Mouse (Mus musculus) thymus, adult 2 months (tissue): ENCODE results near the gene Acsbg1.

Experiments
- CTCF ChIP-seq: fragments of 200-500 bp; IDR thresholded peaks from 2 replicates; pipeline ENCODE4 v1.5.1; 2012; ENCODE audit warnings: mild to moderate bottlenecking, control low read depth, low read length, moderate library complexity, borderline replicate concordance; ENCODE audit not compliant: control insufficient read depth, poor library complexity, insufficient read depth; ENCODE audit errors: extremely low read depth
- POLR2A ChIP-seq: fragments of 200-500 bp; IDR thresholded peaks from 2 replicates; pipeline ENCODE4 v1.6.1; 2012; ENCODE audit warnings: mild to moderate bottlenecking, low read length, control low read depth, moderate library complexity; ENCODE audit not compliant: control insufficient read depth, poor library complexity, insufficient read depth; ENCODE audit errors: extremely low read depth

DNA sequence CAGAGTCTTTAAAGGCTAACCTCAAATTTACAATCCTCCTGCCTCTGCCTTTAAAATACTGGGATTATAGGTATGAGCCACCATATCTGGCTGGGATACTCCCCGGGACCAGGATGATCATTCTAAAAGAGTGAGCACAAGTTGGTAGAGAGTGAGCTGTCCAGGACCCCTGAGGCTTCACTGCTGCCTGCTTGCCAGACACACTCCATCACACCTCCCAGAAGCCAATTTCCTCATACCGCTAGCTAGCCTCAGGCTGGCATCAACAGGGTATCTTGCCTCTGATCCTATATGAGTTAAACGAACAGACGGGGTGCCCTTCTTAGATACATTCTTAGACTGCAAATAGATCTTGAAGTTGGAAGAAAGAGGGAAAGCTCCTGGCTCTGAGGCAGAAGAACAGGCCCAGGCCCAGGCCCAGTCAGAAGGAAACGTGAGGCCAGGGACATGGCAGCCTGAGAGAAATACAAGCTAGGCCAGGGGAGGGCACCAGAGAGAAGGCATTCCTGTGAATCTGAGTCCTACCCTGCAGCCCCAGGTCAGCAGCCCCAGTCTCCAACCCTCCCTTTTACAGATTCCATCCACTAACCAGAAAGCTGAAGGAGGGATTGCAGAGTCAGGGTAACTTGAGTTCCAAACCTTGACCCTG lies 31.9 kb downstream of the Acsbg1 start:
- no peak for TF ChIP-seq POLR2A
- TF ChIP-seq CTCF: no peak
